Mouse (Mus musculus): ENCODE results near the gene Fgfr2. TPM values are rescaled to one million over a fixed set of nuclear protein-coding genes. Genes with fewer than 3 reads are reported as not detected.

The Fgfr2 gene
- total RNA-seq, 2 experiments from 2014 or later, result 2.1 to 3.9 TPM

DNA sequence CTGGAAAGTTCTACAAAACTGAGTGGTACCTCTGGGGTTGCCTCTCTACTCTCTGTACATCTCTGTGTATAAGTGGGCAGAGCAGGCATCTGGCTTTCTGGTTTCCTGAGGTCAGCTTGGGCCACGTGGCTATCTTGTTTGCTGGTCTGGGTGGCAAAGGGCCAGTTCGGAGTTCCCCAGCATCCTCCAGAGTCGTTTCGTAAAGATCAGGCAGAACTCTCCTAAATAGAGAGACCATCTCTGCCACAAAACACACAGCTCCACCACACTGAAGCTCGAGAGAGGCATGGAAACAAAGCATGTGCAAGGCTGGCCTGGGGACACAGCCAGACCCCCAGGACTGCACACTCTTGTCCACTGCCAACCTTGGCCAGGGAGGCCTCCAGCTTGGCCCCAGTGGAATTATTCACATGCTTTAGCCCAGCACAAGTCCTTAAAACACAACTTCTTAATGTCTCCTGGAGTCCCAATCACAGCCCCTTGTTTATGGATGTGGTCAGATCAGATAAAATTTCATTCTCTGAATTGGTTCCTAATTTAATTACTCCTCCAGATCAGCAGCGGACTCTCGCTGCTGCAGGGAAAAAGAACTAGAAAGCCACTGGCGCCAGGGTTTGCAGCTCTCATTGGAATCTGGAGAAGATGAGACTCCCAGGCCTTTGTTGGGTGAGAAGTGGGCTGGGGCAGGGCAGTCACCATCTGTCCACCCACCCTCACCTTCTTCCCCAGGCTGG, 820.5 kb downstream of the Fgfr2 start:
- peak; percentile 42 to 52 for DNase-seq
- intact Hi-C loops (cut with DNase I), result no loop called here

DNA sequence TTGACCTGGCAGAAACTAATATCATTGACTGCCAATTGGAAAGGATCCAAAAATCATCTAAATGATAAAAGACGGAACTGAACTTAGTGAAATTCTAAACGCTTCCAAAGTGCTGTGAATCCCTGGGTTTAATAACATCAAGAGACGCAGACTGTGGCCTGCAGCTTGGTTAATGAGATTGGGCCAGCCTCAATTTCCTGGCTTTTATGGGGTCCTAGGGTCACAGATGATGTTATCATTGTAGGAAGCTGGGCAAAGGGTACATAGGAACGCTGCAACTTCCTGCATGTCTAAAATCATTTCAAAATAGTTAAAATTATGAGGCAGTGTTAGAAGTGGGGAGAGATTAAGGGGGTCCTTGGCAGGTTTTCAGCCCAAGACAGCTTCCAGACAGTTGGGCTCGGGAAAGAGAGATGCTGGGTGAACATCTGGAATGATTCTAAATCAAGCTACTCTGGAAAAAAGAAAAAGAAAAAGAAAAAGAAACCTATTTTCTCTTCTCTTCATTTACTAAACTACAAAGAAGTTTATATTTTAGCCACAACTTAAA, 823.4 kb downstream of the Fgfr2 start:
- intact Hi-C loops (cut with DNase I), result no loop called here
- no peak for DNase-seq

DNA sequence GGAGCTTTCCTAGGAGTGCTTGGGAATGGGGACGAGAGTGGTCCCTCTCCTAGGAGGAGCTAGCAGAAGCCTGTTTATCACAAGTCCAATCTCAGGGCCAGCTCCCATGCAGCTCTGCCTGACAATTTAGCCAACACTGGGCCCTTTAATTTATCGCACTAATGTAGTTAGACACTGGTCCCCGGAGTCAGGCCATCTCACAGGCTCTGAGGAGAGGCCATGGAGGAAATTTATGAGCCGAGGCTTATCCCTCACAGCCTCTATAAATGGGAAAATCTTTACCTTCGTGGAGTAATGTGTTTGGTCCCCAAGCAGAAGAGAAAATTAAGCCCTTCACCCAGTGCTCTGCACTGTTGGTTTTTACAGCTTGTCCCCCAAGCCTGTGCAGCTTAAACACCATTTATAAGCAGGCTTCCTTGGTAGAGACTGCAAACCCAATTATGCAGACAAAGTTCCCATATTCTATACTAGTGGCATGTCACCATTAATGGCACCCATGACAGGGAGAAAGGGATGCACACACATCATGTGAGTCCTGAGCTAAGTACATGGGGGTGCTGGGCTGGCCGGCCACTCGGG, 824.6 kb downstream of the Fgfr2 start:
- intact Hi-C loops (cut with DNase I), result no loop called here
- no peak for DNase-seq

DNA sequence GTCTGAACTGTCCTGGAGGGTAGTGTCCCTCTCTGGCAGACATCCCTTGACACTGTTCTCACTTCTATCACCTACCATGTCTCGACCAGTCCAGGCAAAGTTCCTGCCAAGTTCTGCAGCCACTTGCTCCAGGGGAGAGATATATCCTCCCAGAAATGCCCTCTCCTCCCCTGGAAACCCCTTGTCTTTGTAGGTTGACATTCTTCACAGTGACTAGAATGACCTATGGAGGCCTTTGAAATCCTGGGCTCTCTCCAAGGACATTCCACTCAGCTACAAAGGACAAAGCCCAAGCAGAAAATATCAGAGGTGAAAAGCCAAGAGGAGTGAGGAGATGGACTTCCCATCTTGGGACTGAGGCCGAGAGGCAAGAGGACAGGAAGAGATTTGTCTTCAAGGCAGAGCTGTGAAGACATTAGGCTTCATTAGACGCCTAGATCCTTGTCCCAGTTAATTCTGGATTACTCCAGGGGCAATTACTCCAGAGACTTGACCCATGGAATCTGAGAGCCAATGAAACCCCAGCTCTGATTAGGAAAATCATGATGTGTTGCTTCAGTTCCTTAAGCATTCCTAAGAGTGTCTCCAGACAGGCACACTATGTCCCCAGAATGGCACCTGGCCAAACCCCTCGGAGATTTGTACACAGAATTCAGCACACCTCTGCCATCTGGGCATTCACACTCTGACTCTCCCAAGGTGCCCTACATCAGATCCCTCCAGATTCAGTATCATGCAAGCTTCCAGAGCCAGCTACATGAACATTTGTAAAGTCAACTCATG, 826.3 kb downstream of the Fgfr2 start:
- intact Hi-C loops (cut with DNase I), result no loop called here
- no peak for DNase-seq

DNA sequence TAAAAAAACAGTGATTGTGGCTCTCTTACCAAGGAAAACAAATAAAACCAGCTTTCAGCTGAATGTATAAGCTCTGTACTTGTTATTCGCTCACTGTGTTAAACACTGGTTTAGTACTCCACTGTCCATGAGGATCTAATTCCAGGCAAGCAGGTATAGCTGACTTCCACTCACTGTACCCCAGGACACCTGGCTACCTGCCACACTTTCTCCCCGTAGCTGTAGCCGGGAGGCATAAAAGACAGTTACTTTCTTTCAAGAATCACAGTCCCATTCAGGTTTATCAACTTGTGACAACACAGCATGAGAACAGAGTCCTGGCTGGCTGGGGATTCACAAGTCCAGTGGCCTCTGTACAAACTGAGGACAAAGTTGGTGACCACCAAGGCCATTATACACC, 827.0 kb downstream of the Fgfr2 start:
- intact Hi-C loops (cut with DNase I), result no loop called here
- DNase-seq, result no peak

DNA sequence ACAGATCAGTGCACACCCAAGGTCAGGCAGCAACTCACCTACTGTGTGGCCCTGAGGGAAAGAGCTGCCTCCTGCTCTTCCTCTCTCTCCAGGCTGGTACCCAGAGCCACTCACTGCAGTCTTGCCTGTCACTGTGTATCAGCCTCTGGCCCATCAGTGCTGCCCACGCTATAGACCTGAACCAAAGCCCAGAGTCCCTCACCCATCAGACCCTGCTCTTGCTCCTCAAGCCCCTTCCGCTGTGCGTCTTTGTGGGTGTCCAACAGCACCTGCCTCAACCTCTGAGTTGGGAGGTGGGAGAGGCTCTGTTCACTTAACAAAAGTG, 835.8 kb downstream of the Fgfr2 start:
- no peak for DNase-seq
- intact Hi-C loops (cut with DNase I), result loop anchor here (5.0 kb wide), 1 partner anchor 40 kb away; no protein-coding TSS in a partner anchor

DNA sequence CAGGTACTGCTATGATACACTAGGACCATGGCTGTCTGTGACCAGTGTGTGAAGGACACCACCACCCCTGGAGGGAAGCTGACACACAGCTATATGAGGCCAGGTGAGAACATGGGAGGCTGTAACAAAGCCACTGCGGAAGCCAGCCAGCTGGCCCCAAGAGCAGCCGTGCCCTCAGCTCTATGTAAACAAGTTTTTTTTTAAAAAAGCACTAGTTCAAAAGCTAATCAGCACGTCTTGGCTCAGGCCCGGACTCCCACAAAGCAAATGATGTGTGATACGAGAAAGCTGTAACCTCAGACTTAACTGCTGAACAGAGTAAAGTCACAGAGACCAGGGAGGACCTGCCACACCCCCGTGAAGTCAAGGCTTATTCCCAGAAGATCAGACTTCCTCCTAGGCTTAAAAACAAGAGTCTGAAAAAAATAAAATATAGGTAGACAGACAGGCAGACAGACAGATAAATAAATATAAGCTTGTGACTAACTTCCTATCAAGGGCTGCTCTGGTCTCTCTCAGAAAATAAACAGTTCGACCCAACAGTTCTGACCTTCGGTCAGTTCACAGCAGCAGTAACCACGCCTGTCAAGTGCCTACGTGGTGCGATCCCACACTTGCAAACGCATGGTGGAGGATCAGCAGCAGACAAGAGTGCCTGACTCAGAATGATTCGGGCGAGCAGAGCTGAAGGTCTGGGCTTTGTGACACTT, 836.4 kb downstream of the Fgfr2 start:
- no peak for DNase-seq
- intact Hi-C loops (cut with DNase I), result loop anchor here (5.0 kb wide), 1 partner anchor 39 kb away; no protein-coding TSS in a partner anchor

DNA sequence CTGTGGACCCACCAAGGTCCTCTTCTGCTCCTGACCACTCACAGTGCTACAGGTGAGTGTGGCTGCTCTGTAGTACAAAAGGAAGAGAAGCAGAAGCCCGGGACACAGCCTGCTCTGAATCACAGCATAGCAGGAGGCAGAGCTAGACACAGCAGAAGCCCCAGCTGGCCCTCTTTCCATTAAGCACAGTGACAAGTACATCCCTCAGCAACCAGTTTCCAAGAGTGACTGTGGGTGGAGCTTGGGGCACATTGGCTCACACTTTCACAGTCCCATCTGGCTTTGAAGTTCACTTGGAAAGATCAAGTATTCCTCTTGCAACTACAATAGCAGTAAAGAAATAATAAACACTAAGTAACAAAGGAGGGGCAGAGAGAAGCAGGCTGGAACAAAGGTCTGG, 838.4 kb downstream of the Fgfr2 start:
- no peak for DNase-seq
- intact Hi-C loops (cut with DNase I), result loop anchor here (5.0 kb wide), 1 partner anchor 37 kb away; no protein-coding TSS in a partner anchor

DNA sequence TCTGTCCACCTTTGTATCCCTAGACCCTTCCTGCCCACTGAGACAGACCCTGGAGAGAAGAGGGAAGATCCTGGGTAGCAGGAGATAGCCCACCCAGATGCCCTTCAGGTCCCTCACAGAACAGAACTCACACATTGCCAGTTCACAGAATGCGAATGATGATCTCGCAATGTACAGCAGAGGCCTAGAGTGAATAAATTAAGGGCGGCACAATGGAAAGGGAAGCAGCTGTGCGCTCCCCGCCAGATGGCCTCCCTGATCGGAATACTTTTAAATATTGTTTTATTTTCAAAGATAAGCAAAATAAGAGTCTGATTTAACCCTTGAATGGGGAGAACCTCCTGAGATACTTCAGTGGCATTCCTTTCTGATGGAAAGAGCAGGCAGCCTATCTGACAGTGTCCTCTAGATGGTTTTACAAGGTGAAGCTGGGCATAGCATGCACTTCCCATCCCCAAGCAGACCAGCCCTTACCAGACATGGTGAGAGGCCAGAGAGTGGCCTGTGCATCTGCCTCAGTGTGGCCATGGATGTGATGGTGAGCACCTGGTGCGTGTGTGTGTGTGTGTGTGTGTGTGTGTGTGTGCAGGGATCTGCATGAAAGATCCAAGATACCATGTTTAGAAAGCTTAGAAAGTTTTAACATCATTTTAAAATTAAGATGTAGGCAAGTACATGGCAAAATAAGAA, 839.0 kb downstream of the Fgfr2 start:
- intact Hi-C loops (cut with DNase I), result no loop called here
- DNase-seq, result no peak

DNA sequence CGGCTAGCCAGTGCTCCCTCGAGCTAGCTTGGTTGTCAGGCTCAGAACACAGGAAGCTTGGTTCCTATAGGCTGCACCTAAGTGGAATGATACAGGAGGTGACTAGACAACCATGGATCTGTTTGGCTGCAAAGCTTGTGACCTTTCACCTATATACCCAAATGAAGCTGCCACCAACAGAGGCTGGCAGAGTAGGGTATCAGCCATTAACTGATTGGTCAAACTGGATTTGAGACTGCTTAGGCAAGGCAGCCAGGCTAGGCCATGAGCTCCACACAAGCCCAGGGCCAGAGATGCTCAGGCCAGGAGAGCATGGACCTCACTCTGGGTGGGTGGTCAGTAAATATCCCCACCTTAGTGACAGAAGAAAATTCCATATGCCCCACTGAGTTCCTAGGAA, 840.6 kb downstream of the Fgfr2 start:
- no peak for DNase-seq
- intact Hi-C loops (cut with DNase I), result no loop called here

DNA sequence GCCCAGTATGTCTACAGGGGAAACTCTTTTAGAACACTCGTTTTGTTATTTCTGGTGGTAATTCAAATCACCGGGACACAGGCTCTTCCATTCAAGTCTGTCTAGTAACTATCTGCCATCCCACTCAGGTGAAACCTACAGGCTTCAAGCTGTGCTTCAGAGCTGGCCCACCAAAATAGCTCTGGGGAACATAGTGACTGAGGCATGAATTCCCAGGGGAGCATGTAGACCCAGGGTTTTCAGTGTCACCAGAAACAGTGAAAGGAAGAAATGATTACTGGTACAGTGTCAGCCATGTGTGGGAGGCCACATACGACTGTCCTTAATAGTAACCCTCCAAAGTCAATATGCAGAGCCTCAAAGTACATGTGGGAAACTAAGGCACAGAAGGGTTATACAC, 841.0 kb downstream of the Fgfr2 start:
- intact Hi-C loops (cut with DNase I), result no loop called here
- DNase-seq, result no peak

DNA sequence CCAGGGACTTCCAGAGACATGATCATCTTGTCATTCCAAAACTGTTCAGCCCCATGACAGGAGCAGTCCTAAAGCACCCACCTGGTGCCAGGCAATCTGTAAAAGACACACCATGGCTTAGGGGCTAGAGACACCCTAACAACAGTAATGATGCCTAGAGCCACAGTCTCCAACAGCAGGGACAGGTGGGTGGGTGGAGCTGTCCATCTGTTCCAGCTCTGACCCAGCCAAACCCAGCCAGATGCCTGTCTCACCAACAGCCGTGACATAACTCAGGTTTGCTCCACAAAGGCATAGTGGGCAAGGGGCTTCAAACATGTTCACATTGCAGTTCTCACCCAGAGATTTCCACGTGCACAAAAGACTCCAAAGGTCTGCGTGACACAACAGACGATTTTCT, 841.4 kb downstream of the Fgfr2 start:
- no peak for DNase-seq
- intact Hi-C loops (cut with DNase I), result no loop called here

DNA sequence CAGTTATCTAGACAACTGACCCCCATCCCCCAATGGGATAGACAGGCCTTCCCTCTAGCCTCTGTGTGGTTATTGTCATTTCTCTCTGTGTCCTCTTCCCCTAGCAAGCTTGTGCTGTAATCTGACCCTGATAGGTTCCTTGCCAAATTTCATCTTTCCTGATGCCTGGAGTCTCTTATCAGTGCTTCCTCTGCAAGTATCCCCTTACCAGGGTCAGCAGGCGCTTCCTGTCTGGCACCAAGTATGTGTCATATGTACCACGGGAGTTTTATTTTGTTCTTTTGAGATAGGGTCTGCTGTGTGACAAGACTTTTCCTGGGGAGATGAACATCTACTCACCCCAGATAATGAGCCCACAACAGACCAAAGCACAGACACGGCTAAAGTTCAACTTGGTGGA, 844.5 kb downstream of the Fgfr2 start:
- intact Hi-C loops (cut with DNase I), result no loop called here
- no peak for DNase-seq

DNA sequence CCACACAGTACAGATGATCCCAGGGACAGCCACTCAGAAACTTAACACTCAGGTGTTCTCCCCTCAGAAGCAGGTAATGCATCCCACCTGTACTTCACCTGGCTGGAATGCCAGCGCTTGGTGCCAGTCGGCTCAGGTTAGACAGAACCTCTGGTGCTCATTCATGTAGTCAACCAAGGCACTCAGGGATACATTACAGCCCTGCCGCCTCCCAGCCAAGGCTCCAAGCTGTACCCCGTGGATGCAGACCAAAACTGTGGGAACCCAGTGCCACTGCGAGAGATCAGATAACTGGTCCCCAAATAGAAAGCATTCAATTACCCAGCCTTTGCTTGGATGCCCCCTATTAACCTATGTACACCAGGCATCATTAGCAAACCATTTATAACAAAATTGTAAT, 846.9 kb downstream of the Fgfr2 start:
- DNase-seq, result no peak
- intact Hi-C loops (cut with DNase I), result no loop called here

DNA sequence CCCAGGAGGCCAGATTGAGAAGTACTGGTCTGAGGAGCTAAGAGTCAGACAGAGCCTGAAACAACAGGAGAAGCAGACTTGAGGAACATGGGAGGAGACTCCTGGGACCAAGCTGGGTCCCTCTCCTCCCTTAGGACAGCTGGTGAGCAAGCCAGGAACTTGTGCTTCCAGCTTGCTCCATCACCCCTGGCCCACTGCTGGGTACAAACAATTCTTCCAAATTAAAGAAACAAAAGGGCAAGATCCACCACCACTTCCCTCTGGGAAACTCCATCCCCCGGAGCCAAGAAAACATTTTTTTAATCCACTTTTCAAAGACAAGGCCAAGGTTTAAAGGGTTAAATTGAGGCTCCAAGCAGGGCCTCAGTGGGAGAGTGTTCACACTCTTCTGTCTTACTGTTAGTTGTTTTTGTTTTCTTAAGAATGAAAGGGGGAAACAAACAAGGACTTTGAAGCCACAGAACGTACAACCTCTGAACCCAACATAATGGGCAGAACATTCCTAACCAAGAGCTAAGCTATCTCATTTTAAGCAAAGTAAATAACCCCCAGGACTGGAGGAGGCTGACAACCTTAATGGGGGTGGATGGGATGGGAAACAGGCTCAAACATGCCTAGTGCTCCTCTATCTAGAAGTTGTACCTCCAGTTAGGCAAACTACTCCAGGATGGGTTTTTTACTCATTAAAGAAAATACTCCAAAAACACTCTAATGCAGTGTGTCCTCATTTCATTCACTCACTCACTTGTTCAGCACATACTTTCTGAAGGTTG, 849.2 kb downstream of the Fgfr2 start:
- DNase-seq, result no peak
- intact Hi-C loops (cut with DNase I), result no loop called here

DNA sequence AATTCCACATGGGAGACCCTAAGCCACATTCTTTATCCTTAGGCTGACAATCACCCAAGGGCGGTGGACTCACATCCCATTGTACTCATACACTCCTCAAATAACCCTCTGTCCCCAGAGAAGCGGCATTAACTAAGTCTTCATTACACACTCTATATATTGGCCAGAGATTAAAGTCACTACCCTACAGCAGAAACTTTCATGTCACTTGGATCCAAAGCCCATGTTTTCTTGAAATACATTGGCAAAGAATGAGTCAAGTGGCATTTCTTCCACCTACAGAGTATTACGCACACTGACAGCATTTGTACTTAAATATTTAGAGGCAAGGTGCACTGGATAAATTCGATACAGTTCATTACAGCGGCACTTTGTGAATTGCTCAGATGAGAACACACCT, 850.2 kb downstream of the Fgfr2 start:
- no peak for DNase-seq
- intact Hi-C loops (cut with DNase I), result no loop called here

DNA sequence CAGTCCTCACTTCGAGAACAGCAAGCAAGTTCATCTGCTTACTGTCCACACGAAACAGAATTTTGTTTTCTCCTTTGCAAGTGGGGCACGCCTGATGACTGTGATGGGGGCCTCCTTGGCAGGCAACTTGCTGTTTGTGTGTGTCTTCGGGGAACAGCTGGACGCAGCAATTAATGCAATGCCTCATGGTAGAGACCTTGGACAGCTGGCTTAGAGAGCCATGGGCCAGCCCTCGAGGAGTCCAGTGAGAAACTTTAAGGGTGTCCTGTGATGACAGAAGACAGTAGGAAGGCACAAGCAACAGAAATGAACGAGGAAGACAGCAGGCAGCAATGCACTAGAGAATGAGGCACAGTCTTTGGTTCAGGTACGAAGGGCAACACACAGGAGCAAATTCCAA, 852.8 kb downstream of the Fgfr2 start:
- intact Hi-C loops (cut with DNase I), result no loop called here

DNA sequence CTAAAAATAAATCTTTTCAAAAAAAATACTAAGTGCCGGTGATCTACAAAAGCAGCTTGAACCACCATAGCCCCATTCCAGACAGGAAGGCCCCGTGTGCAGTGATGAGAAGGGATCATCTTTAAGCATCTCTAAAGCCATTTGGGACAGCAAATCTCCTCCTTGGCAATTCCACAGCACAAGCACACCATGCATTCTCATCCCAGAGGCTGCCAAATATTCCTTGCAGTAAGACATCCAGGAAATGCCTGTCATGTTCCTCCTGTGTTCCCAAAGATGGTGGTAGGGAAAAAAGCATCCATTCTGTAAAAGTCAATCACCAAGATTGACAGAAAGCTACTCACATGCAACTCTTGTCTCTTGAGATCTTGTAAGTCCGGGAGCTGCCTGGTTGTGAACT, 853.5 kb downstream of the Fgfr2 start:
- DNase-seq, result no peak
- intact Hi-C loops (cut with DNase I), result no loop called here

More for the DNA sequence above, 852.8 kb downstream of the Fgfr2 start:
- no peak for DNase-seq

DNA sequence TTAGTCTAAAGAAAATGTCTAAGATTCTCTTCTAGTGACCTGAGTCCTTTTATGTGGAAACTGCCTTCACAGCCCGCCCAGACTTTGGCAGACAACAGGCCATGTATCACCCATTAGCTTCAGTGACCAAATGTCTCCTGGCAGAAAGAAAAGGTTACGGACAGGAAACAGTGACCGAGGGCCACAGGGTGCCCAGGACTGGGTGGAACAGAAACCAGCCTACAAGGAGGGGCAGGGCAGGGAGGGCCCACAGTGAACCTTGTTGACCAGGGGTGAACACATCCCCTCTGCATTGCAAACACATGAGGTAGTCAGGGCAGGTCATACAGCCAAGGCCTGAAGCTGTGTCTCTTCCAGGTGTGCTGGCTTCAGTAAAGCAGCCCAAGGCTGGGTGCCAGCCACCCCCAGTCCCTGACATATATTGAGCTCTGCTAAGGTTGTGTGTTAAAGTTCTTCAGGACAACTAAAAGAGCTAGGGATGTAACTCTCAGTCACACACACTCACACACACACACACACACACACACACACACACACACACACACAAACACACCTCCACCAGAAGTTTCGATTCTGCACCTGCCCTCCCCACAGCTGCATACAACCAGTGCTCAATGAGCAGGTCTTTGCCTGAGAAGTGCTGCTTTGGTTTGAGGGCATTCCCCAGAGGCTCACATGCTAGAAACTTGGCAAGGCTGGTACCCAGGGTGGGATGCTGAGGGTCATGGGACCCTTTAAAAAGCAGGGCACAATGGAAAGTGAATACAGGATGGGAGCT, 855.2 kb downstream of the Fgfr2 start:
- intact Hi-C loops (cut with DNase I), result no loop called here
- DNase-seq, result no peak

Data from heart, postnatal 14 days (tissue).